Mouse (Mus musculus) small intestine, adult 2 months (tissue): ENCODE measurements at regions not wholly inside any gene's neighbourhood (a gene's known extent, or its start where the extent isn't known, plus 50 kb on each side); places are given as distances from the start of the nearest gene placed in this dataset.

ENCODE experiments used
- H3K27ac ChIP-seq: fragments of 200-500 bp; 2 replicates; pipeline ENCODE4 v1.5.1; 2012; ENCODE audit warnings: low read depth, low read length, control low read depth, inconsistent platforms; ENCODE audit not compliant: insufficient read depth
- H3K27me3 ChIP-seq: fragments of 200-500 bp; 2 replicates; pipeline ENCODE4 v1.6.1; 2012; ENCODE audit warnings: mild to moderate bottlenecking, moderate library complexity, low read length, inconsistent platforms; ENCODE audit not compliant: control insufficient read depth, insufficient read depth
- H3K36me3 ChIP-seq: fragments of 200-500 bp; 2 replicates; pipeline ENCODE4 v1.6.1; 2012; ENCODE audit warnings: mild to moderate bottlenecking, low read length, control low read depth, inconsistent platforms; ENCODE audit not compliant: control insufficient read depth, insufficient read depth
- H3K4me1 ChIP-seq: fragments of 200-500 bp; 2 replicates; pipeline ENCODE4 v1.6.1; 2012; ENCODE audit warnings: low read length, inconsistent platforms, mixed read lengths; ENCODE audit not compliant: control insufficient read depth, insufficient read depth, insufficient read length
- H3K4me3 ChIP-seq: fragments of 200-500 bp; 2 replicates; pipeline ENCODE4 v1.5.1; 2012; ENCODE audit warnings: low read depth, mild to moderate bottlenecking, control low read depth, inconsistent platforms, low read length, moderate library complexity
- CTCF ChIP-seq: fragments of 200-500 bp; IDR thresholded peaks from 2 replicates; pipeline ENCODE4 v1.5.1; 2012; ENCODE audit warnings: low read depth, mild to moderate bottlenecking, control low read depth, inconsistent platforms, low read length, moderate library complexity, mixed read lengths; ENCODE audit not compliant: insufficient replicate concordance, insufficient read length; ENCODE audit errors: extremely low read depth
- POLR2A ChIP-seq: fragments of 200-500 bp; IDR thresholded peaks from 2 replicates; pipeline ENCODE4 v1.6.1; 2012; ENCODE audit warnings: low read depth, mild to moderate bottlenecking, control low read depth, inconsistent platforms, low read length, moderate library complexity
- WGBS: fragments of 180-500 bp; shearing (Covaris S2); methylation state at CpG from one replicate; pipeline ENCODE4 v1.1.7; 2018; 5-methylcytosine and 5-hydroxymethylcytosine counted together

DNA sequence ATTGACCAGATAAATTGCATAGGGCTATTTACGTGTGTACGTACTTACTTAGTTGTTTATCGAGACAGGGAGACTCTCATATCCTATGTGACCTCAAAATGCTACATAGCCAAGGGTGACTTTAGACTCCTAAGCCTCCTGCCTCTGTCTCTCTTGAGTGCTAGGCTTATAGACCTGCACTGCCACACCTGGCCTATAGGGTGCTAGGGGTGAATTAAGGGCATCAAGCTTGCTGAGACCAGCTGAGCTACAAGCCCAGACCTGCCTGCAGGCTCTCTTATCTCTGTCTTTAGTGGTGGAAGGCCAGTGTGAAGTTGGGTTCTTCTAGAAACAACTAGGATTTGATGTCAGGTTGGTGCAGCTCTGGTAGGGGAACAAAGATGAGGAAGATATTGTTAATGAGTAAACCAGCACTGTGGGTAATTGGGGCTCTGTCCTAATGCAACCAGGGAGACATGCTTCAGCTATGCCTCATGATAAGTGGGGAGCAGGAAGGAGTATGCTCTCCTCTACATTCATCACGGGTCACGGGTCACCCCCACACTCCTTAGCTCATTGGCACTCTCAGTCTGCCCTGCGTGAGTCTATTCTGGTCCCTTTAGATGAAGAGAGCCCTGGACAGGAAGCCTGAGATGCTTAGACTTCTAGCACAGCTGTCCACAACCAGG is 387.8 kb downstream of the Med13l start:
- WGBS, result 76% methylated on average over 6 of the region's 6 CpGs
- TF ChIP-seq POLR2A, result no peak
- peak; percentile 30; the same call in 1 of the 2 replicates for TF ChIP-seq CTCF
- H3K27me3 ChIP-seq, result no peaks in the 10 kb centered on the region
- no peaks in the 10 kb centered on the region for H3K36me3 ChIP-seq
- no peaks in the 10 kb centered on the region for H3K4me1 ChIP-seq
- no peak overlapping the region for H3K27ac ChIP-seq
- H3K4me3 ChIP-seq, result no peak overlapping the region

DNA sequence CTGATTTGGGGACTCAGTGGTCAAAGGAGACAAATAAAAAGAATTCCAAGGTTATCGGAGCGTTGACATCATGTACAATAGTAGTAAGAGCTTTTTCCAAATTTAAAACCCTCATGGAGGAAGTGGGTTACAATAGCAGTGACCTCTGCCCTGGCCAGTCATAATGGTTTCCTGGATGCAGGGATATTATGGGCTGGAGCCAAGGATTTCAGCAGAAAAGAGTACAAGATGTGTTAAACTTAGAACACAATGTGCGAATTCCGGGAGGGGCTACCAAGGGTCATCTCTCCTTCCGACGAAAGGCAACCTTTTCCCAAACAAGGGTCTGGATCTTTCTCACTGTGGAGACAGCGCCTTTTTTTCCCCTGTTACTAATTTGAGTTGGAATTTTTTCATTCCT is 390.6 kb downstream of the Med13l start:
- TF ChIP-seq CTCF (no peak), POLR2A (no peak)
- Histone ChIP-seq H3K27me3 (no peaks in the 10 kb centered on the region), H3K4me1 (no peaks in the 10 kb centered on the region), H3K27ac (no peak overlapping the region), H3K4me3 (no peak overlapping the region), H3K36me3 (no peaks in the 10 kb centered on the region)
- WGBS, result 78% methylated on average over 7 of the region's 7 CpGs

DNA sequence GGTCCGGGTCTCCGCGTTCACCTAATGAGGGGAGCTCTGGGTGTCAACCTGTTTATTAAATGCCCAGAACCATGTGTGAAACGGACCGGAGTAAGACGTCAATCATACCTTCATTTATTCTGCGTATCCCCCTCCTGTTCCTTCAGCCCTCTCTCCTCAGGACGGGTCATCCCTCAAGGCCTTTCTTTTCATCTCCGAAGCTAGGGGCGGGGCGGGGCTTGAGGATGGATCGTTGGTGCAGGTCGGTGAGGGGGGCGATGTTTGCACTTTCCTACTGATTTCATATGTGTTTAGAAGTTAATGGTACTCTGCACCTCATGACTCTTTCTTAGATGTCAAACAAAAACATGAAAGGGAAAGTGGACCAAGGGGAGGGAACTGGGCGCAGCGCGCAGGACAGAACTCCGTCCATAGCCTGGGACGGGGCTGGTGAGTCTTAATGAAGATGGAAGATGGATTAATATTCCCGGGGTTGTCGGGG is 400.1 kb downstream of the Med13l start:
- H3K4me3 ChIP-seq, result no peak overlapping the region
- no peaks in the 10 kb centered on the region; the same call in 1 of the 2 replicates for H3K4me1 ChIP-seq
- TF ChIP-seq CTCF, result no peak
- no peak for TF ChIP-seq POLR2A
- no peaks in the 10 kb centered on the region for H3K36me3 ChIP-seq
- H3K27me3 ChIP-seq, result no peaks in the 10 kb centered on the region
- 76% methylated on average over 21 of the region's 21 CpGs for WGBS
- no peak overlapping the region for H3K27ac ChIP-seq

DNA sequence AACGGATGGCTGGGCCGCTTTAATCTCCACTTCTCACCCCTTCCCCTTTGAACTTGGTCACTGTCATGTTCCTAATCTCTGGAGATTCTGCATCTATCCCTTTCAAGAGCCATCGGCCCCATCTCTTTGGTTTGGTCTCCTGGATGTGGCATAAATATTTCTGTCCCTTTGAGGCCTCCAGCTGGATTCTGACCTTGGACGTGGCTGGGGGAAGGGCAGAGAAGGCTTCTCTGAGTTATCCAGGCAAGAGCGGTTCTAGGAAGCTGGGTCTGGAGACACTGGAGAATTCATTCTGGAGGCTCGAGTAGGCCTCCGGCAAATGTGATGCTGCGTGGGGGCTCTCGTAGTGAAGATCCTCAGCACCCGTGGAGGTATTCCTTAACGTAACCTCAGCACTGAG is 400.6 kb downstream of the Med13l start:
- Histone ChIP-seq H3K4me3 (no peak overlapping the region), H3K4me1 (no peaks in the 10 kb centered on the region; the same call in 1 of the 2 replicates), H3K27me3 (no peaks in the 10 kb centered on the region), H3K27ac (no peak overlapping the region), H3K36me3 (no peaks in the 10 kb centered on the region)
- TF ChIP-seq POLR2A (no peak), CTCF (no peak)
- 90% methylated on average over 11 of the region's 11 CpGs for WGBS

DNA sequence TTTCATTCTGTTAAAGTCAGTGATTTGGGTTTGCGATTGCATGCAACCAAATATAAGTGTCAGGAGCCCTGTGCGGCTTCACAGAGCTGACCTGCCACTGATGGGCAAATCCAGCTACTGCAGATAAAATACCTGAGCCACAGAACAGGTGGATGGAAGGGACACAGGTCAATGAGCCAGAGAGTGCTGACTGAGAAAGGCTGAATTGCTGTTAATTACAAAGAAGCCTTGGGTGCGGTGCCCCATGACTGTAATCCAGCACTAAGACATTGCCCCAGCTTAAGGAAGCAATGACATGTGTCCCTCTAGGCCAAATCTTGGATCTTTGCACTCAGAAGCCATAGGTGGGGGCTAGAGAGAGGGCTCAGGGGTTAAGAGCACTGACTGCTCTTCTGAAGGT is 401.7 kb downstream of the Med13l start:
- TF ChIP-seq CTCF, result no peak
- no peak for TF ChIP-seq POLR2A
- H3K4me3 ChIP-seq, result no peak overlapping the region
- no peaks in the 10 kb centered on the region for H3K27me3 ChIP-seq
- H3K4me1 ChIP-seq, result no peaks in the 10 kb centered on the region; the same call in 1 of the 2 replicates
- peak overlapping the region; percentile 9; the same call in 1 of the 2 replicates for H3K27ac ChIP-seq
- WGBS, result 91% methylated on average over 3 of the region's 3 CpGs
- no peaks in the 10 kb centered on the region for H3K36me3 ChIP-seq

DNA sequence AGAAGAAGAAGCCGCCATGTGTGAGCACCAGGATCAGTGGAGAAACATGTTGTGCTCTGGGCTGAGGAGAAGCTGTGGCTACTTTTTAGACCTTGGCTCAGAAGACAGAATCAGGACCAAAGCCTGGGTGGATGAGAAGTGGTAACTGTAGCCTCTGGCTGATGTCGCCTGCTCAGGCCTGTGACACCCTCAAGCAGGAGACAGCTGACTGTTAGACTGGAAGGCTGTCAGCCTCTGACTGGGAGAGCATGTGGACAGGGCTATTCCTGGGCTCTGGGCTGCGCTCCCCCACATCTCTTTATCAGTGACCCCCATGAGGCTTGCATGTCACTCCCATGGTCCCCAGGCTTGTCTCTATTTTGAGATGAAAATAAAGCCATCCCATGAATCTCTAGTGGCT is 402.5 kb downstream of the Med13l start:
- Histone ChIP-seq H3K36me3 (no peaks in the 10 kb centered on the region), H3K4me3 (no peak overlapping the region), H3K4me1 (no peaks in the 10 kb centered on the region; the same call in 1 of the 2 replicates), H3K27ac (no peak overlapping the region), H3K27me3 (no peaks in the 10 kb centered on the region)
- 92% methylated on average over 3 of the region's 3 CpGs for WGBS
- TF ChIP-seq POLR2A (no peak), CTCF (no peak)

DNA sequence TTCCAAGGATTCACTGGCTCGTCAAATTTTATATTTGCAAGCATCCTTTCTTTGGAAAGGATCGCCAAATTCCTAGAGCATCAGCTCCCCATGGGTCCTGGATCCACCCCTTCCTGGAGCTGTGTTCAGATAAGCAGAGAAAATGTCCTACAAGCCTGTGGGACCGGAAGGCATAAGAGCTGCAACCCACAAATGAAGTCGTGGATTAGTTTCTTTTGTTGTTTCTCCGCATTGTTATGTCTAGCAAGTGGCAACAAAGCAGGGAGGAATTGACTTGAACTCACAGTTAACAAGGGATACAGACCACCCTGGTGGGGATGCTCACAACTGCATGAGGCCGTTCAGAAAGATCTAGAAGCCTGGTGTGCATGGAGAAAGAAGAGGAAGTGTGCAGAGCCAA is 406.4 kb downstream of the Med13l start:
- Histone ChIP-seq H3K4me1 (no peaks in the 10 kb centered on the region), H3K4me3 (no peak overlapping the region), H3K27me3 (no peaks in the 10 kb centered on the region), H3K36me3 (no peaks in the 10 kb centered on the region), H3K27ac (no peak overlapping the region)
- no peak for TF ChIP-seq POLR2A
- no peak for TF ChIP-seq CTCF
- 79% methylated on average over 6 of the region's 6 CpGs for WGBS
